Mouse (Mus musculus) brain, embryonic 14.5 days (tissue): ENCODE results near the gene Tacc2.

Source experiments
- CTCF ChIP-seq: fragments of 200-500 bp; IDR thresholded peaks from 2 replicates; pipeline ENCODE4 v1.5.1; 2012; ENCODE audit warnings: inconsistent platforms, mild to moderate bottlenecking, moderate library complexity, borderline replicate concordance; ENCODE audit not compliant: insufficient read depth, insufficient read length; ENCODE audit errors: extremely low read depth
- POLR2A ChIP-seq: fragments of 200-500 bp; IDR thresholded peaks from 2 replicates; pipeline ENCODE4 v1.6.1; 2012; ENCODE audit warnings: mild to moderate bottlenecking, inconsistent platforms, borderline replicate concordance; ENCODE audit not compliant: poor library complexity, insufficient read depth, insufficient read length, severe bottlenecking; ENCODE audit errors: extremely low read depth

GRCm38 (mm10) chr7:130564596-130564995 lies 12.6 kb upstream of the Tacc2 start:
- TF ChIP-seq CTCF (no peak), POLR2A (no peak)
